Mouse (Mus musculus): ENCODE data around the gene Iqub. TPM values are rescaled to one million over a fixed set of nuclear protein-coding genes. Genes with fewer than 3 reads are reported as not detected.

Gene Iqub
- polyA plus RNA-seq, 1 experiment = 29.2 TPM

GRCm38 (mm10) chr6:24407743-24408142 lies 107.1 kb downstream of the Iqub start:
- no peaks in the 10 kb centered on the region for H3K27me3 ChIP-seq (ENCODE audit: control insufficient read depth, insufficient read depth, low read length)
- TF ChIP-seq CTCF (IDR thresholded peaks at IDR 0.05; ENCODE audit: control insufficient read depth, insufficient read depth, insufficient replicate concordance, low read depth, low read length) = no peak
- TF ChIP-seq POLR2A (IDR thresholded peaks at IDR 0.05; ENCODE audit: control insufficient read depth, low read depth, low read length) = no peak

DNA sequence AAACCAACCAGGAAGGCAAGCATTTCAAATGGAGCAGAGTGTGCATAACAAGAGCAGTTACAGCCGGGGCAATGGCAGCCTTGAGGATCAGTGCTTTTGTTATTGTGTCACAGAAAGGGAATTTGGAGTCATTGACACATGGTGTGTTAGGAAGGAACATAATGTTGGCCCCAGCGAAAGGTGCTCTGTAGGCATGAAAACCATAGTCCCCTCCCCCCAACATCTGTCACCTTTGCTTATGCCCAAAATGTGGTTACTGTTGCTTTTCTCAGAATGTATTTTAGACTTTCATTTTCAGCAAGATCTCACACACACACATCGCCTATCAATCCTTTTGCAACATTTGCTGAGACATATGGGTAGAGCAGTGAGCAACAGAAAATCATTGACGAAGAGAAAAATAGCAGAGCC lies 117.6 kb downstream of the Iqub start:
- H3K4me3 ChIP-seq (ENCODE audit: control insufficient read depth, low read depth, low read length) = no peak overlapping the region
- no peaks in the 10 kb centered on the region for H3K36me3 ChIP-seq (ENCODE audit: control insufficient read depth, insufficient read depth, low read length)
- H3K27me3 ChIP-seq (ENCODE audit: control insufficient read depth, insufficient read depth, low read length) = no peaks in the 10 kb centered on the region
- TF ChIP-seq POLR2A (IDR thresholded peaks at IDR 0.05; ENCODE audit: control insufficient read depth, low read depth, low read length) = no peak
- TF ChIP-seq CTCF (IDR thresholded peaks at IDR 0.05; ENCODE audit: control insufficient read depth, insufficient read depth, insufficient replicate concordance, low read depth, low read length) = no peak
- no peaks in the 10 kb centered on the region for H3K4me1 ChIP-seq (ENCODE audit: control insufficient read depth, insufficient read depth, low read length)
- H3K27ac ChIP-seq (ENCODE audit: control insufficient read depth, insufficient read depth, low read depth, low read length) = no peak overlapping the region

More at GRCm38 (mm10) chr6:24407743-24408142, 107.1 kb downstream of the Iqub start:
- no peak overlapping the region for H3K4me3 ChIP-seq (ENCODE audit: control insufficient read depth, low read depth, low read length)
- no peak overlapping the region for H3K27ac ChIP-seq (ENCODE audit: control insufficient read depth, insufficient read depth, low read depth, low read length)
- H3K4me1 ChIP-seq (ENCODE audit: control insufficient read depth, insufficient read depth, low read length) = no peaks in the 10 kb centered on the region
- H3K36me3 ChIP-seq (ENCODE audit: control insufficient read depth, insufficient read depth, low read length) = no peaks in the 10 kb centered on the region

Other genes with a start within 250 kb of the Iqub start
- 21.9 and 25.4 TPM in 2 replicates for gene Ndufa5, start 12.9 kb upstream of the Iqub start, polyA plus RNA-seq (2012; rRNA removed)
- gene Asb15, start 13.1 kb upstream of the Iqub start, polyA plus RNA-seq (2012; rRNA removed) = 19.3 and 24.3 TPM in 2 replicates
- not detected in 2 replicates for gene Lmod2, start 82.7 kb upstream of the Iqub start, polyA plus RNA-seq (2012; rRNA removed)
- gene Wasl, start 149.9 kb upstream of the Iqub start, polyA plus RNA-seq (2012; rRNA removed) = 8.1 and 9.3 TPM in 2 replicates
- 11.6 and 16.0 TPM in 2 replicates for gene Hyal6, start 218.2 kb upstream of the Iqub start, polyA plus RNA-seq (2012; rRNA removed)
- 0.18 and 0.19 TPM in 2 replicates for gene Hyal4, start 233.3 kb upstream of the Iqub start, polyA plus RNA-seq (2012; rRNA removed)

All from testis, adult 2 months (tissue).